Mouse (Mus musculus) hindbrain, postnatal 0 days (tissue): ENCODE results near the gene Psmd5. TPM values are rescaled to one million over a fixed set of nuclear protein-coding genes. Genes with fewer than 3 reads are reported as not detected.
A peak's percentile ranks its signal among the peaks of the same experiment; 100 is the strongest.

ENCODE experiments used
- ATAC-seq: fragments of 200-750 bp; cut with Nextera tagmentation; 2 replicates; pipeline ENCODE4 v1.8.0; 2017; ENCODE audit warnings: mild to moderate bottlenecking, moderate TSS enrichment, moderate library complexity
- DNase-seq: peaks from one replicate; pipeline ENCODE4 v3.0.0-alpha.2; 2015; ENCODE audit warnings: low spot score
- H3K27ac ChIP-seq: fragments of 300-500 bp; sonication (generic); 2 replicates; pipeline ENCODE4 v1.5.1; 2014; ENCODE audit warnings: mild to moderate bottlenecking
- H3K27me3 ChIP-seq: fragments of 300-500 bp; sonication (generic); 2 replicates; pipeline ENCODE4 v1.6.1; 2014; ENCODE audit warnings: low read length, mixed read lengths; ENCODE audit not compliant: insufficient read depth
- H3K36me3 ChIP-seq: fragments of 300-500 bp; sonication (generic); 2 replicates; pipeline ENCODE4 v1.6.1; 2014; ENCODE audit warnings: low read length, mixed read lengths; ENCODE audit not compliant: insufficient read depth
- H3K4me1 ChIP-seq: fragments of 300-500 bp; sonication (generic); 2 replicates; pipeline ENCODE4 v1.6.1; 2014; ENCODE audit warnings: antibody characterized with exemption, low read length, mixed read lengths; ENCODE audit not compliant: insufficient read depth
- H3K4me2 ChIP-seq: fragments of 300-500 bp; sonication (generic); 2 replicates; pipeline ENCODE4 v1.6.1; 2014; ENCODE audit warnings: low read depth, mild to moderate bottlenecking, low read length, moderate library complexity, mixed read lengths
- H3K4me3 ChIP-seq: fragments of 300-500 bp; sonication (generic); 2 replicates; pipeline ENCODE4 v1.5.1; 2014; ENCODE audit warnings: low read length
- H3K9ac ChIP-seq: fragments of 300-500 bp; sonication (generic); replicated peaks from 2 replicates; pipeline ENCODE4 v1.6.1; 2014; ENCODE audit warnings: mild to moderate bottlenecking, low read length, moderate library complexity, mixed read lengths
- H3K9me3 ChIP-seq: fragments of 300-500 bp; sonication (generic); 2 replicates; pipeline ENCODE4 v1.6.1; 2016; ENCODE audit warnings: low read length, mixed read lengths
- CTCF ChIP-seq: IDR thresholded peaks from 2 replicates; pipeline ENCODE4 v1.5.1; 2016; ENCODE audit warnings: antibody characterized with exemption, control low read depth, low read depth
- WGBS: fragments of 180-500 bp; shearing (Covaris S2); extraction: QIAGEN DNeasy Blood & Tissue Kit; methylation state at CpG from one replicate; pipeline ENCODE4 v1.1.7; 2014; 5-methylcytosine and 5-hydroxymethylcytosine counted together
- polyA plus RNA-seq: library from polyadenylated mRNA; unstranded; fragments of >200 nt; fragmentation: Nextera tagmentation; extraction: Ambion mirVana; gene quantifications from 2 replicates; pipeline ENCODE4 v1.2.1, GENCODE M21; 2015
- total RNA-seq: library from RNA; depleted of rRNA; stranded (reverse); fragments of >200 nt; gene quantifications from 2 replicates; pipeline ENCODE4 v1.2.3, GENCODE M21; 2014

Gene Psmd5
- total and polyA plus RNA-seq, 2 experiments from 2014 or later = 39.4 to 80.0 TPM

- Histone ChIP-seq H3K4me1 (peaks cover 7% of the 10 kb centered on the region; the same call in 1 of the 2 replicates), H3K9me3 (no peaks in the 10 kb centered on the region), H3K27ac (peak overlapping the region; percentile 82), H3K4me2 (peak overlapping the region; percentile 62), H3K36me3 (no peaks in the 10 kb centered on the region), H3K9ac (peak overlapping the region; percentile 22), H3K4me3 (peak overlapping the region; percentile 28), H3K27me3 (no peaks in the 10 kb centered on the region)
- DNase-seq = peak; percentile 99
- ATAC-seq = peak; percentile 98
- 0 out of 2 replicates have a peak, but pooled peaks have one; percentile 1 for TF ChIP-seq CTCF
- WGBS = under 1% methylated on average over 34 of the region's 34 CpGs
Observed at GRCm38 (mm10) chr2:34904849-34905542, 30.2 kb upstream of the Psmd5 start.

- Histone ChIP-seq H3K4me3 (no peak overlapping the region), H3K4me1 (peaks cover 7% of the 10 kb centered on the region; the same call in 1 of the 2 replicates), H3K27ac (peak overlapping the region; percentile 61), H3K9ac (no peak overlapping the region), H3K9me3 (no peaks in the 10 kb centered on the region), H3K36me3 (no peaks in the 10 kb centered on the region), H3K27me3 (no peaks in the 10 kb centered on the region), H3K4me2 (peak overlapping the region; percentile 62)
- no peak for ATAC-seq
- WGBS = 76% methylated on average over 4 of the region's 4 CpGs
- DNase-seq = no peak
- TF ChIP-seq CTCF = no peak
Observed at GRCm38 (mm10) chr2:34903652-34904405, 29.1 kb upstream of the Psmd5 start.

GRCm38 (mm10) chr2:34903191-34903590 lies 28.4 kb upstream of the Psmd5 start:
- Histone ChIP-seq H3K4me1 (peaks cover 7% of the 10 kb centered on the region; the same call in 1 of the 2 replicates), H3K36me3 (no peaks in the 10 kb centered on the region), H3K27me3 (no peaks in the 10 kb centered on the region), H3K4me2 (no peak overlapping the region), H3K27ac (no peak overlapping the region), H3K9me3 (no peaks in the 10 kb centered on the region), H3K4me3 (no peak overlapping the region), H3K9ac (no peak overlapping the region)
- DNase-seq = no peak
- no peak for TF ChIP-seq CTCF
- ATAC-seq = no peak
- 90% methylated on average over 7 of the region's 7 CpGs for WGBS

GRCm38 (mm10) chr2:34902731-34903130 lies 28.0 kb upstream of the Psmd5 start:
- TF ChIP-seq CTCF = no peak
- Histone ChIP-seq H3K36me3 (no peaks in the 10 kb centered on the region), H3K9ac (no peak overlapping the region), H3K27me3 (no peaks in the 10 kb centered on the region), H3K4me1 (peaks cover 7% of the 10 kb centered on the region; the same call in 1 of the 2 replicates), H3K4me3 (no peak overlapping the region), H3K9me3 (no peaks in the 10 kb centered on the region), H3K4me2 (no peak overlapping the region), H3K27ac (no peak overlapping the region)
- ATAC-seq (no peak), DNase-seq (no peak)
- 87% methylated on average over 6 of the region's 6 CpGs for WGBS

GRCm38 (mm10) chr2:34901726-34902125 lies 27.0 kb upstream of the Psmd5 start:
- H3K27ac ChIP-seq = no peak overlapping the region
- DNase-seq (no peak), ATAC-seq (no peak)
- no peak overlapping the region for H3K4me2 ChIP-seq
- H3K36me3 ChIP-seq = no peaks in the 10 kb centered on the region
- no peaks in the 10 kb centered on the region for H3K27me3 ChIP-seq
- H3K4me1 ChIP-seq = peaks cover 7% of the 10 kb centered on the region; the same call in 1 of the 2 replicates
- H3K4me3 ChIP-seq = no peak overlapping the region
- H3K9me3 ChIP-seq = no peaks in the 10 kb centered on the region
- 77% methylated on average over 4 of the region's 4 CpGs for WGBS
- H3K9ac ChIP-seq = no peak overlapping the region
- TF ChIP-seq CTCF = no peak

GRCm38 (mm10) chr2:34900412-34900811 lies 25.6 kb upstream of the Psmd5 start:
- no peak overlapping the region for H3K4me3 ChIP-seq
- no peak for DNase-seq
- H3K4me1 ChIP-seq = peaks cover 7% of the 10 kb centered on the region; the same call in 1 of the 2 replicates
- no peak for ATAC-seq
- H3K9ac ChIP-seq = no peak overlapping the region
- no peak for TF ChIP-seq CTCF
- H3K36me3 ChIP-seq = no peaks in the 10 kb centered on the region
- no peaks in the 10 kb centered on the region for H3K9me3 ChIP-seq
- no peak overlapping the region for H3K27ac ChIP-seq
- 70% methylated on average over 1 of the region's 1 CpGs for WGBS
- no peak overlapping the region for H3K4me2 ChIP-seq
- H3K27me3 ChIP-seq = no peaks in the 10 kb centered on the region
